Mouse (Mus musculus): ENCODE results near the gene Tuba1a.

GRCm38 (mm10) chr15:98917091-98917490, 36.4 kb downstream of the Tuba1a start:
- TF ChIP-seq CTCF (IDR thresholded peaks at IDR 0.05; ENCODE audit: insufficient read depth, low read depth, low read length) = no peak
- TF ChIP-seq POLR2A (IDR thresholded peaks at IDR 0.05; ENCODE audit: insufficient read depth, low read depth, low read length) = no peak

All from olfactory bulb, adult 2 months (tissue).